Mouse (Mus musculus): ENCODE data around the gene Plekha6. TPM values are rescaled to one million over a fixed set of nuclear protein-coding genes. Genes with fewer than 3 reads are reported as not detected.

Plekha6 gene
- total and polyA plus RNA-seq, 3 experiments = 11.8 to 28.5 TPM; not detected in 1

- H3K36me3 ChIP-seq (ENCODE audit: control insufficient read depth in 1 of 2, insufficient read depth in 2 of 2, low read length in 2 of 2) = no peaks in the 10 kb centered on the region
- H3K27ac ChIP-seq (ENCODE audit: control insufficient read depth, low read depth, low read length) = no peak overlapping the region
- no peaks in the 10 kb centered on the region for H3K27me3 ChIP-seq (ENCODE audit: control insufficient read depth in 1 of 2, insufficient read depth in 2 of 2, low read length in 2 of 2)
- DNase-seq (ENCODE audit: low read depth, low spot score) = no peak
- no peaks in the 10 kb centered on the region for H3K79me2 ChIP-seq (ENCODE audit: control insufficient read depth, insufficient read depth, low read length, poor library complexity)
- H3K9ac ChIP-seq (ENCODE audit: control insufficient read depth, low read depth, low read length, poor library complexity, severe bottlenecking) = no peak overlapping the region
- H3K9me3 ChIP-seq (replicated peaks; ENCODE audit: insufficient read depth, low read length) = no peaks in the 10 kb centered on the region
- H3K4me3 ChIP-seq (ENCODE audit: control insufficient read depth in 1 of 2, insufficient read depth in 1 of 2, low read depth in 2 of 2, low read length in 2 of 2) = no peak overlapping the region
- TF ChIP-seq MAZ (IDR thresholded peaks at IDR 0.05; ENCODE audit: low read depth, low read length) (no peak), MAX (IDR thresholded peaks at IDR 0.05; ENCODE audit: low read length) (no peak), EP300 (IDR thresholded peaks at IDR 0.05; ENCODE audit: low read depth in 1 of 2, low read length in 2 of 2) (no peak)
- H3K4me1 ChIP-seq (ENCODE audit: control insufficient read depth in 1 of 2, insufficient read depth in 2 of 2, low read length in 2 of 2) = peaks cover 0 to 4% of the 10 kb centered on the region in 2 experiments; a peak in 1 of 4 replicates
These were observed 64.9 kb downstream of the Plekha6 start for GRCm38 (mm10) chr1:133228809-133229487.

- no peak overlapping the region for H3K9ac ChIP-seq (ENCODE audit: control insufficient read depth, low read depth, low read length, poor library complexity, severe bottlenecking)
- peaks cover 0 to 4% of the 10 kb centered on the region in 2 experiments; a peak in 2 of 4 replicates for H3K4me1 ChIP-seq (ENCODE audit: control insufficient read depth in 1 of 2, insufficient read depth in 2 of 2, low read length in 2 of 2)
- H3K36me3 ChIP-seq (ENCODE audit: control insufficient read depth in 1 of 2, insufficient read depth in 2 of 2, low read length in 2 of 2) = no peaks in the 10 kb centered on the region
- H3K4me3 ChIP-seq (ENCODE audit: control insufficient read depth in 1 of 2, insufficient read depth in 1 of 2, low read depth in 2 of 2, low read length in 2 of 2) = no peak overlapping the region
- no peak for DNase-seq (ENCODE audit: low read depth, low spot score)
- no peaks in the 10 kb centered on the region for H3K27me3 ChIP-seq (ENCODE audit: control insufficient read depth in 1 of 2, insufficient read depth in 2 of 2, low read length in 2 of 2)
- H3K9me3 ChIP-seq (replicated peaks; ENCODE audit: insufficient read depth, low read length) = no peaks in the 10 kb centered on the region
- H3K27ac ChIP-seq (ENCODE audit: control insufficient read depth, low read depth, low read length) = no peak overlapping the region
- no peak for TF ChIP-seq USF2 (IDR thresholded peaks at IDR 0.05; ENCODE audit: borderline replicate concordance in 1 of 2, insufficient read depth in 1 of 2, low read depth in 1 of 2, low read length in 2 of 2)
- TF ChIP-seq MXI1 (IDR thresholded peaks at IDR 0.05; ENCODE audit: low read depth, low read length) = no peak
- TF ChIP-seq MYB (IDR thresholded peaks at IDR 0.05; ENCODE audit: low read depth, low read length) = no peak
- no peak for TF ChIP-seq NELFE (IDR thresholded peaks at IDR 0.05; ENCODE audit: low read depth, low read length)
- no peaks in the 10 kb centered on the region for H3K79me2 ChIP-seq (ENCODE audit: control insufficient read depth, insufficient read depth, low read length, poor library complexity)
These were observed 67.6 kb downstream of the Plekha6 start for GRCm38 (mm10) chr1:133231523-133232193.

GRCm38 (mm10) chr1:133235909-133236308 is 71.9 kb downstream of the Plekha6 start:
- peaks cover 0 to 6% of the 10 kb centered on the region in 2 experiments; a peak in 2 of 4 replicates for H3K4me1 ChIP-seq (ENCODE audit: control insufficient read depth in 1 of 2, insufficient read depth in 2 of 2, low read length in 2 of 2)
- H3K27me3 ChIP-seq (ENCODE audit: control insufficient read depth in 1 of 2, insufficient read depth in 2 of 2, low read length in 2 of 2) = no peaks in the 10 kb centered on the region
- no peak overlapping the region for H3K4me3 ChIP-seq (ENCODE audit: control insufficient read depth in 1 of 2, insufficient read depth in 1 of 2, low read depth in 2 of 2, low read length in 2 of 2)
- H3K9ac ChIP-seq (ENCODE audit: control insufficient read depth, low read depth, low read length, poor library complexity, severe bottlenecking) = no peak overlapping the region
- peaks cover 0 to 2% of the 10 kb centered on the region in 2 experiments; a peak in 1 of 4 replicates for H3K36me3 ChIP-seq (ENCODE audit: control insufficient read depth in 1 of 2, insufficient read depth in 2 of 2, low read length in 2 of 2)
- TF ChIP-seq SMC3 (IDR thresholded peaks at IDR 0.05; ENCODE audit: low read depth, low read length) = no peak
- no peak for TF ChIP-seq CTCF (IDR thresholded peaks at IDR 0.05 in 2 of 3, conservative IDR thresholded peaks at IDR 0.05 in 1 of 3; ENCODE audit: control insufficient read depth in 1 of 3, insufficient read depth in 1 of 3, low read depth in 2 of 3, low read length in 3 of 3, poor library complexity in 1 of 3, severe bottlenecking in 1 of 3)
- no peak for TF ChIP-seq HCFC1 (IDR thresholded peaks at IDR 0.05; ENCODE audit: low read depth, low read length)
- TF ChIP-seq ZNF384 (IDR thresholded peaks at IDR 0.05; ENCODE audit: low read depth, low read length) = no peak
- no peak for TF ChIP-seq ZC3H11A (IDR thresholded peaks at IDR 0.05; ENCODE audit: low read depth, low read length)
- TF ChIP-seq MYC (IDR thresholded peaks at IDR 0.05; ENCODE audit: low read depth, low read length) = no peak
- TF ChIP-seq CHD2 (IDR thresholded peaks at IDR 0.05; ENCODE audit: low read length) = no peak
- TF ChIP-seq BHLHE40 (IDR thresholded peaks at IDR 0.05; ENCODE audit: borderline replicate concordance, low read depth, low read length) = no peak
- TF ChIP-seq CHD1 (IDR thresholded peaks at IDR 0.05; ENCODE audit: low read depth, low read length) = no peak
- no peak for TF ChIP-seq GATA1 (IDR thresholded peaks at IDR 0.05; ENCODE audit: low read depth, low read length)
- no peak for TF ChIP-seq MAFK (IDR thresholded peaks at IDR 0.05; ENCODE audit: borderline replicate concordance, low read depth, low read length)
- DNase-seq (ENCODE audit: low read depth, low spot score) = no peak
- H3K79me2 ChIP-seq (ENCODE audit: control insufficient read depth, insufficient read depth, low read length, poor library complexity) = no peaks in the 10 kb centered on the region
- no peaks in the 10 kb centered on the region for H3K9me3 ChIP-seq (replicated peaks; ENCODE audit: insufficient read depth, low read length)
- no peak overlapping the region for H3K27ac ChIP-seq (ENCODE audit: control insufficient read depth, low read depth, low read length)

Data from MEL (cell line).